Mouse (Mus musculus): ENCODE results near the gene Miga2. TPM values are rescaled to one million over a fixed set of nuclear protein-coding genes. Genes with fewer than 3 reads are reported as not detected.

Miga2 gene
- polyA plus RNA-seq, 1 experiment = 11.1 TPM

GRCm38 (mm10) chr2:30417595-30418165, 53.6 kb downstream of the Miga2 start:
- no peaks in the 10 kb centered on the region; the same call in 1 of the 2 replicates for H3K4me1 ChIP-seq (ENCODE audit: control insufficient read depth, insufficient read depth, insufficient read length)
- H3K4me3 ChIP-seq (ENCODE audit: extremely low read depth, insufficient read depth, insufficient read length) = no peak overlapping the region
- DNase-seq (ENCODE audit: low read depth in 1 of 2, low spot score in 2 of 2) = no peak
- no peaks in the 10 kb centered on the region for H3K27me3 ChIP-seq (ENCODE audit: control insufficient read depth, insufficient read depth, low read length)
- TF ChIP-seq CTCF (IDR thresholded peaks at IDR 0.05; ENCODE audit: extremely low read depth, insufficient read depth, insufficient read length, insufficient replicate concordance) (no peak), POLR2A (IDR thresholded peaks at IDR 0.05; ENCODE audit: low read depth, low read length) (no peak)
- H3K36me3 ChIP-seq (ENCODE audit: control insufficient read depth, insufficient read depth, low read length) = no peaks in the 10 kb centered on the region
- H3K27ac ChIP-seq (ENCODE audit: insufficient read depth, low read length) = peak overlapping the region; percentile 38; the same call in 1 of the 2 replicates
- 70% methylated on average over 5 of the region's 5 CpGs for WGBS

GRCm38 (mm10) chr2:30418259-30418658, 54.2 kb downstream of the Miga2 start:
- no peaks in the 10 kb centered on the region for H3K27me3 ChIP-seq (ENCODE audit: control insufficient read depth, insufficient read depth, low read length)
- no peak overlapping the region for H3K4me3 ChIP-seq (ENCODE audit: extremely low read depth, insufficient read depth, insufficient read length)
- H3K36me3 ChIP-seq (ENCODE audit: control insufficient read depth, insufficient read depth, low read length) = no peaks in the 10 kb centered on the region; the same call in 1 of the 2 replicates
- no peak overlapping the region for H3K27ac ChIP-seq (ENCODE audit: insufficient read depth, low read length)
- WGBS = 86% methylated on average over 6 of the region's 6 CpGs
- TF ChIP-seq CTCF (IDR thresholded peaks at IDR 0.05; ENCODE audit: extremely low read depth, insufficient read depth, insufficient read length, insufficient replicate concordance) = no peak
- no peak for TF ChIP-seq POLR2A (IDR thresholded peaks at IDR 0.05; ENCODE audit: low read depth, low read length)
- no peaks in the 10 kb centered on the region; the same call in 1 of the 2 replicates for H3K4me1 ChIP-seq (ENCODE audit: control insufficient read depth, insufficient read depth, insufficient read length)
- no peak for DNase-seq (ENCODE audit: low read depth in 1 of 2, low spot score in 2 of 2)

DNA sequence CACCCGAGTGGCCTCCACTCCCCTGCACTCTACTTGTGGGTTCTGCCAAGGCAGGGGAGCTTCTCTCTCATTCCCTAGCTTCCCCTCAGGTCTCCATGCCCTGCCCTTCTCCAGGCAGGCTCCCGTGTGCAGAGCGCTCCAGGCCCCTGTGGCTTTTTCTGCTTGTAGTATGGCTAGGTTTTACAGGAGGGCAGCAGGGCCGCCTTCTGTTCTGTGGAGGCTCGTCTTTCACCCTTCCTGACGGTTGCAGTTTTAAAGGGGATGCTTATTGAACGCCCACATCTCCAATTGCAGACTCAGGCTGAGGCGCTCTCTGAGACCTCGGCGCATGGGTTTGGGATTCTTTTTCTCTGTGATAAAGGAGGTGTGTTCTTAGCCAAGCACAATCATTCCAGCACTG, 55.1 kb downstream of the Miga2 start:
- Histone ChIP-seq H3K27ac (ENCODE audit: insufficient read depth, low read length) (no peak overlapping the region), H3K36me3 (ENCODE audit: control insufficient read depth, insufficient read depth, low read length) (no peaks in the 10 kb centered on the region; the same call in 1 of the 2 replicates), H3K27me3 (ENCODE audit: control insufficient read depth, insufficient read depth, low read length) (no peaks in the 10 kb centered on the region), H3K4me1 (ENCODE audit: control insufficient read depth, insufficient read depth, insufficient read length) (no peaks in the 10 kb centered on the region; the same call in 1 of the 2 replicates), H3K4me3 (ENCODE audit: extremely low read depth, insufficient read depth, insufficient read length) (no peak overlapping the region)
- no peak for DNase-seq (ENCODE audit: low read depth in 1 of 2, low spot score in 2 of 2)
- TF ChIP-seq CTCF (IDR thresholded peaks at IDR 0.05; ENCODE audit: extremely low read depth, insufficient read depth, insufficient read length, insufficient replicate concordance) = no peak
- TF ChIP-seq POLR2A (IDR thresholded peaks at IDR 0.05; ENCODE audit: low read depth, low read length) = no peak
- 80% methylated on average over 10 of the region's 10 CpGs for WGBS

GRCm38 (mm10) chr2:30421432-30421831, 57.4 kb downstream of the Miga2 start:
- no peak for DNase-seq (ENCODE audit: low read depth in 1 of 2, low spot score in 2 of 2)
- Histone ChIP-seq H3K36me3 (ENCODE audit: control insufficient read depth, insufficient read depth, low read length) (peaks cover 2% of the 10 kb centered on the region), H3K27me3 (ENCODE audit: control insufficient read depth, insufficient read depth, low read length) (no peaks in the 10 kb centered on the region), H3K27ac (ENCODE audit: insufficient read depth, low read length) (no peak overlapping the region), H3K4me1 (ENCODE audit: control insufficient read depth, insufficient read depth, insufficient read length) (no peaks in the 10 kb centered on the region), H3K4me3 (ENCODE audit: extremely low read depth, insufficient read depth, insufficient read length) (no peak overlapping the region)
- whole genome bisulfite sequencing = 66% methylated on average over 4 of the region's 4 CpGs
- no peak for TF ChIP-seq CTCF (IDR thresholded peaks at IDR 0.05; ENCODE audit: extremely low read depth, insufficient read depth, insufficient read length, insufficient replicate concordance)
- no peak for TF ChIP-seq POLR2A (IDR thresholded peaks at IDR 0.05; ENCODE audit: low read depth, low read length)

- H3K4me1 ChIP-seq (ENCODE audit: control insufficient read depth, insufficient read depth, insufficient read length) = no peaks in the 10 kb centered on the region
- DNase-seq (ENCODE audit: low read depth in 1 of 2, low spot score in 2 of 2) = no peak
- no peak overlapping the region for H3K27ac ChIP-seq (ENCODE audit: insufficient read depth, low read length)
- H3K4me3 ChIP-seq (ENCODE audit: extremely low read depth, insufficient read depth, insufficient read length) = no peak overlapping the region
- peaks cover 46% of the 10 kb centered on the region for H3K36me3 ChIP-seq (ENCODE audit: control insufficient read depth, insufficient read depth, low read length)
- no peaks in the 10 kb centered on the region for H3K27me3 ChIP-seq (ENCODE audit: control insufficient read depth, insufficient read depth, low read length)
- TF ChIP-seq POLR2A (IDR thresholded peaks at IDR 0.05; ENCODE audit: low read depth, low read length) (no peak), CTCF (IDR thresholded peaks at IDR 0.05; ENCODE audit: extremely low read depth, insufficient read depth, insufficient read length, insufficient replicate concordance) (no peak)
Measured at GRCm38 (mm10) chr2:30429156-30429555, 65.1 kb downstream of the Miga2 start.

Other genes starting within 250 kb of the Miga2 start
- 59.0 and 78.3 TPM in 2 replicates for gene Zer1, start 239.6 kb upstream of the Miga2 start, polyA plus RNA-seq (2012; rRNA removed)
- 48.5 and 50.9 TPM in 2 replicates for gene Tbc1d13, start 230.5 kb upstream of the Miga2 start, polyA plus RNA-seq (2012; rRNA removed)
- 19.4 and 33.0 TPM in 2 replicates for gene Endog, start 192.7 kb upstream of the Miga2 start, polyA plus RNA-seq (2012; rRNA removed)
- 19.1 and 23.3 TPM in 2 replicates for gene Spout1, start 185.8 kb upstream of the Miga2 start, polyA plus RNA-seq (2012; rRNA removed)
- gene Kyat1, start 158.4 kb upstream of the Miga2 start, polyA plus RNA-seq (2012; rRNA removed) = 9.7 and 11.5 TPM in 2 replicates
- gene Lrrc8a, start 126.5 kb upstream of the Miga2 start, polyA plus RNA-seq (2012; rRNA removed) = 22.1 and 25.6 TPM in 2 replicates
- 6.0 and 9.6 TPM in 2 replicates for gene Gm28035, start 123.7 kb upstream of the Miga2 start, polyA plus RNA-seq (2012; rRNA removed)
- gene Phyhd1, start 98.0 kb upstream of the Miga2 start, polyA plus RNA-seq (2012; rRNA removed) = 18.1 and 24.1 TPM in 2 replicates
- not detected in 2 replicates for gene Gm28038, start 83.2 kb upstream of the Miga2 start, polyA plus RNA-seq (2012; rRNA removed)
- 11.0 and 11.6 TPM in 2 replicates for gene Dolk, start 77.9 kb upstream of the Miga2 start, polyA plus RNA-seq (2012; rRNA removed)
- 32.4 and 45.2 TPM in 2 replicates for gene Nup188, start 77.8 kb upstream of the Miga2 start, polyA plus RNA-seq (2012; rRNA removed)
- gene Sh3glb2, start 4.9 kb upstream of the Miga2 start, polyA plus RNA-seq (2012; rRNA removed) = 92.3 and 114 TPM in 2 replicates
- 31.9 and 48.2 TPM in 2 replicates for gene Dolpp1, start 28.0 kb downstream of the Miga2 start, polyA plus RNA-seq (2012; rRNA removed)
- 53.9 and 55.2 TPM in 2 replicates for gene Crat, start 51.6 kb downstream of the Miga2 start, polyA plus RNA-seq (2012; rRNA removed)
- 136 and 152 TPM in 2 replicates for gene Ptpa, start 51.8 kb downstream of the Miga2 start, polyA plus RNA-seq (2012; rRNA removed)
- 4.7 and 9.1 TPM in 2 replicates for gene Ier5l, start 110.0 kb downstream of the Miga2 start, polyA plus RNA-seq (2012; rRNA removed)
- 0.85 and 1.5 TPM in 2 replicates for gene Cstad, start 230.8 kb downstream of the Miga2 start, polyA plus RNA-seq (2012; rRNA removed)

Data from spleen, adult 2 months (tissue).